Comparison of ENCODE assay signal across 9 mouse cellular contexts in genomic region chr9:79719451-79719850, GRCm38 (mm10). TPM values are rescaled to one million over a fixed set of nuclear protein-coding genes. Genes with fewer than 3 reads are reported as not detected.
DNase-seq lines count a peak whose midpoint lies in the region; ATAC-seq and TF ChIP-seq lines count a peak whose summit lies in the region.
"Had no signal": no experiment of that assay in that cellular context is flagged by ENCODE, and none has a peak within 500 bp of the region (broad histone marks: within the 10 kb centered on the region; RNA-seq: fewer than 3 reads in every experiment).

No protein-coding gene starts in this region.

- TF ChIP-seq CTCF in heart, postnatal 0 days (IDR thresholded peaks at IDR 0.05; ENCODE audit: low read depth), result no peak

- no peak for TF ChIP-seq EP300 in heart, postnatal 0 days (IDR thresholded peaks at IDR 0.05; ENCODE audit: low read depth)

- peak overlapping the region; percentile 43 for H3K9ac ChIP-seq in kidney, embryonic 15.5 days
- peak overlapping the region; percentile 86 for H3K9ac ChIP-seq in embryonic facial prominence, embryonic 14.5 days (ENCODE audit: low read depth, low read length)
- 0 out of 2 replicates have a peak overlapping the region, but pooled peaks have one; percentile 24 for H3K9ac ChIP-seq in heart, postnatal 0 days (replicated peaks; ENCODE audit: low read depth, low read length)
- no peak overlapping the region for H3K9ac ChIP-seq in liver, embryonic 11.5 days (ENCODE audit: low read depth, low read length)
- peak overlapping the region; percentile 68 for H3K9ac ChIP-seq in neural tube, embryonic 11.5 days (ENCODE audit: low read length)

- no peak for ATAC-seq in kidney, embryonic 15.5 days (replicated peaks; ENCODE audit: low FRiP score)
- no peak for ATAC-seq in embryonic facial prominence, embryonic 14.5 days (ENCODE audit: low read depth)
- no peak for ATAC-seq in heart, postnatal 0 days (ENCODE audit: insufficient read depth, low read depth)
- no peak for ATAC-seq in liver, embryonic 11.5 days (replicated peaks; ENCODE audit: low FRiP score)
- ATAC-seq in neural tube, embryonic 11.5 days (ENCODE audit: insufficient read depth, low FRiP score, low TSS enrichment), result no peak

- intact Hi-C loops in left cerebral cortex, postnatal 14 days (cut with DNase I), result loop anchor here (5.0 kb wide), 4 partner anchors 612 to 1072 kb away; no protein-coding TSS in a partner anchor

- H3K4me3 ChIP-seq in kidney, embryonic 15.5 days (replicated peaks), result peak overlapping the region; percentile 55
- H3K4me3 ChIP-seq in embryonic facial prominence, embryonic 14.5 days (ENCODE audit: low read depth, low read length), result peak overlapping the region; percentile 56
- H3K4me3 ChIP-seq in heart, postnatal 0 days (ENCODE audit: low read depth, low read length), result peak overlapping the region; percentile 58
- H3K4me3 ChIP-seq in liver, embryonic 11.5 days (ENCODE audit: low read depth, low read length), result peak overlapping the region; percentile 46
- peak overlapping the region; percentile 64 for H3K4me3 ChIP-seq in neural tube, embryonic 11.5 days (ENCODE audit: low read depth, low read length)

- 2% methylated on average over 28 of the region's 28 CpGs for WGBS in kidney, embryonic 15.5 days
- WGBS in embryonic facial prominence, embryonic 14.5 days, result 4% methylated on average over 28 of the region's 28 CpGs
- 3% methylated on average over 28 of the region's 28 CpGs for WGBS in heart, postnatal 0 days
- 3% methylated on average over 28 of the region's 28 CpGs for WGBS in liver, embryonic 11.5 days
- WGBS in neural tube, embryonic 11.5 days, result under 1% methylated on average over 28 of the region's 28 CpGs

- peaks cover 54% of the 10 kb centered on the region for H3K4me1 ChIP-seq in kidney, embryonic 15.5 days
- peaks cover 15% of the 10 kb centered on the region for H3K4me1 ChIP-seq in embryonic facial prominence, embryonic 14.5 days (ENCODE audit: control insufficient read depth, insufficient read depth, low read length)
- H3K4me1 ChIP-seq in heart, postnatal 0 days (ENCODE audit: control insufficient read depth, insufficient read depth), result peaks cover 10% of the 10 kb centered on the region
- H3K4me1 ChIP-seq in liver, embryonic 11.5 days (replicated peaks; ENCODE audit: control insufficient read depth, insufficient read depth, low read length), result 0 out of 2 replicates have a peak, but pooled peaks cover 4% of the 10 kb centered on the region
- H3K4me1 ChIP-seq in neural tube, embryonic 11.5 days (ENCODE audit: control insufficient read depth, insufficient read depth, low read length), result peaks cover 22% of the 10 kb centered on the region; the same call in 1 of the 2 replicates

- DNase-seq in kidney, postnatal 14 days, result no peak
- DNase-seq in embryonic facial prominence, embryonic 14.5 days (ENCODE audit: low spot score), result peak; percentile 64
- DNase-seq in heart, postnatal 0 days (ENCODE audit: low spot score), result peak; percentile 38
- DNase-seq in liver, embryonic 11.5 days (ENCODE audit: low spot score), result no peak
- peak; percentile 70 for DNase-seq in neural tube, embryonic 11.5 days (ENCODE audit: low spot score)
- no peak for DNase-seq in left cerebral cortex, postnatal 14 days (ENCODE audit: low spot score in 2 of 2)
- DNase-seq in layer of hippocampus, postnatal 25 days (ENCODE audit: extremely low spot score in 1 of 2, low spot score in 1 of 2), result no peak

- H3K27me3 ChIP-seq in kidney, embryonic 15.5 days, result peaks cover 39% of the 10 kb centered on the region
- peaks cover 10% of the 10 kb centered on the region; the same call in 1 of the 2 replicates for H3K27me3 ChIP-seq in embryonic facial prominence, embryonic 14.5 days (replicated peaks; ENCODE audit: control insufficient read depth, insufficient read depth, low read length)
- peaks cover 19% of the 10 kb centered on the region for H3K27me3 ChIP-seq in heart, postnatal 0 days (ENCODE audit: control insufficient read depth, insufficient read depth, low read length)
- peaks cover 43% of the 10 kb centered on the region for H3K27me3 ChIP-seq in liver, embryonic 11.5 days (replicated peaks; ENCODE audit: control insufficient read depth, insufficient read depth, low read length)
- H3K27me3 ChIP-seq in neural tube, embryonic 11.5 days (ENCODE audit: control insufficient read depth, insufficient read depth, low read length), result peaks cover 31% of the 10 kb centered on the region

- no peak overlapping the region for H3K27ac ChIP-seq in kidney, embryonic 15.5 days
- H3K27ac ChIP-seq in embryonic facial prominence, embryonic 14.5 days (replicated peaks; ENCODE audit: low read depth, low read length), result peak overlapping the region; percentile 93
- no peak overlapping the region for H3K27ac ChIP-seq in heart, postnatal 0 days (ENCODE audit: low read depth)
- no peak overlapping the region for H3K27ac ChIP-seq in liver, embryonic 11.5 days (ENCODE audit: low read depth, low read length)
- no peak overlapping the region for H3K27ac ChIP-seq in neural tube, embryonic 11.5 days (ENCODE audit: low read depth, low read length)

- peak overlapping the region; percentile 90 for H3K4me2 ChIP-seq in kidney, embryonic 15.5 days
- H3K4me2 ChIP-seq in embryonic facial prominence, embryonic 14.5 days (ENCODE audit: low read depth, low read length), result peak overlapping the region; percentile 69
- H3K4me2 ChIP-seq in heart, postnatal 0 days (ENCODE audit: low read depth, low read length), result peak overlapping the region; percentile 86
- peak overlapping the region; percentile 68 for H3K4me2 ChIP-seq in liver, embryonic 11.5 days
- peak overlapping the region; percentile 95 for H3K4me2 ChIP-seq in neural tube, embryonic 11.5 days (ENCODE audit: low read depth)

- no peaks in the 10 kb centered on the region for H3K36me3 ChIP-seq in kidney, embryonic 15.5 days
- no peaks in the 10 kb centered on the region for H3K36me3 ChIP-seq in embryonic facial prominence, embryonic 14.5 days (ENCODE audit: control insufficient read depth, insufficient read depth, low read length)
- no peaks in the 10 kb centered on the region for H3K36me3 ChIP-seq in heart, postnatal 0 days (replicated peaks; ENCODE audit: control insufficient read depth, insufficient read depth, low read length)
- H3K36me3 ChIP-seq in liver, embryonic 11.5 days (ENCODE audit: control insufficient read depth, insufficient read depth, low read length), result no peaks in the 10 kb centered on the region
- H3K36me3 ChIP-seq in neural tube, embryonic 11.5 days (ENCODE audit: control insufficient read depth, insufficient read depth, low read length), result no peaks in the 10 kb centered on the region
- H3K36me3 ChIP-seq: G1E had no signal

- no peaks in the 10 kb centered on the region for H3K9me3 ChIP-seq in kidney, embryonic 15.5 days (replicated peaks)
- H3K9me3 ChIP-seq in embryonic facial prominence, embryonic 14.5 days (ENCODE audit: control insufficient read depth, low read length), result no peaks in the 10 kb centered on the region
- no peaks in the 10 kb centered on the region for H3K9me3 ChIP-seq in heart, postnatal 0 days (replicated peaks; ENCODE audit: control insufficient read depth, low read length)
- no peaks in the 10 kb centered on the region for H3K9me3 ChIP-seq in liver, embryonic 11.5 days (ENCODE audit: control insufficient read depth, low read length)
- no peaks in the 10 kb centered on the region for H3K9me3 ChIP-seq in neural tube, embryonic 11.5 days (ENCODE audit: control insufficient read depth, low read length)
- H3K9me3 ChIP-seq: G1E had no signal

RNA-seq across cellular contexts. Expression of gene Col12a1, which starts 0.8 kb away (rescaled TPM):
- polyA plus RNA-seq in kidney, embryonic 15.5 days (2015; fragmentation: Nextera tagmentation; extraction: Ambion mirVana), result 30.5 and 33.5 TPM in 2 replicates
- 285 and 301 TPM in 2 replicates for polyA plus RNA-seq in embryonic facial prominence, embryonic 14.5 days (2014; fragmentation: Nextera tagmentation; extraction: Ambion mirVana)
- total RNA-seq in heart, postnatal 0 days (2014; rRNA removed; ENCODE audit: low replicate concordance), result 27.7 and 36.7 TPM in 2 replicates
- polyA plus RNA-seq in heart, postnatal 0 days (2015; fragmentation: Nextera tagmentation; extraction: Ambion mirVana), result 5.5 and 6.5 TPM in 2 replicates
- 4.2 TPM in 2 replicates for polyA plus RNA-seq in liver, embryonic 11.5 days (2014; fragmentation: Nextera tagmentation; extraction: Ambion mirVana)
- 19.9 and 24.2 TPM in 2 replicates for polyA plus RNA-seq in neural tube, embryonic 11.5 days (2014; fragmentation: Nextera tagmentation; extraction: Ambion mirVana)
- 1 to 10 TPM; 7.0 to 7.8 TPM for total RNA-seq in left cerebral cortex, postnatal 14 days (2021)
- 1 to 10 TPM; 5.5 to 6.9 TPM for total RNA-seq in layer of hippocampus, postnatal 25 days (2021)

RNA-seq across cellular contexts. Expression of gene Cox7a2, which starts 40.2 kb away (rescaled TPM):
- 718 and 798 TPM in 2 replicates for polyA plus RNA-seq in kidney, embryonic 15.5 days (2015; fragmentation: Nextera tagmentation; extraction: Ambion mirVana)
- polyA plus RNA-seq in embryonic facial prominence, embryonic 14.5 days (2014; fragmentation: Nextera tagmentation; extraction: Ambion mirVana), result 644 and 755 TPM in 2 replicates
- total RNA-seq in heart, postnatal 0 days (2014; rRNA removed; ENCODE audit: low replicate concordance), result 1,365 and 1,889 TPM in 2 replicates
- polyA plus RNA-seq in heart, postnatal 0 days (2015; fragmentation: Nextera tagmentation; extraction: Ambion mirVana), result 2,951 and 3,142 TPM in 2 replicates
- 708 and 720 TPM in 2 replicates for polyA plus RNA-seq in liver, embryonic 11.5 days (2014; fragmentation: Nextera tagmentation; extraction: Ambion mirVana)
- polyA plus RNA-seq in neural tube, embryonic 11.5 days (2014; fragmentation: Nextera tagmentation; extraction: Ambion mirVana), result 635 and 646 TPM in 2 replicates
- total RNA-seq in left cerebral cortex, postnatal 14 days (2021), result 100 to 1,000 TPM; 412 to 418 TPM
- total RNA-seq in layer of hippocampus, postnatal 25 days (2021), result 100 to 1,000 TPM; 347 to 372 TPM

Comparison
In these comparisons a context has a peak if more than half of its experiments do, and no peak if none do; other contexts are left out.
1. DNase-seq: peak in embryonic facial prominence, embryonic 14.5 days (single experiment), heart, postnatal 0 days (single experiment) and neural tube, embryonic 11.5 days (single experiment); none in kidney, postnatal 14 days (single experiment), liver, embryonic 11.5 days (single experiment), left cerebral cortex, postnatal 14 days (0 of 2) and layer of hippocampus, postnatal 25 days (0 of 2).
2. Peak in every context shown above with its lines, with median percentiles within 50 percentile points of each other: H3K4me2 ChIP-seq and H3K4me3 ChIP-seq.